Mouse (Mus musculus) left cerebral cortex, adult 9 months (tissue): ENCODE results near the gene Tmem51.
"Not testable (repeated sequence)": the region's sequence is repeated elsewhere in the genome, so short reads cannot be mapped to it uniquely, and the experiment has no call there.

Experiments used
- DNase-seq, 2 experiments: peaks; one replicate each; pipeline ENCODE4 v3.0.0; 2022; ENCODE audit warnings: low spot score in 2 of 2

The Tmem51 gene

GRCm38 (mm10) chr4:142024536-142024935 is 59.6 kb downstream of the Tmem51 start:
- no peak for DNase-seq

GRCm38 (mm10) chr4:142023166-142023565 is 60.9 kb downstream of the Tmem51 start:
- no peak for DNase-seq

GRCm38 (mm10) chr4:142017686-142018085 is 66.4 kb downstream of the Tmem51 start:
- no peak for DNase-seq

GRCm38 (mm10) chr4:142014659-142015608 is 69.2 kb downstream of the Tmem51 start, which contains the start of gene Fhad1:
Gene Fhad1, minus strand, starts transcription at chr4:142015082.
- peak in 1 of 2 experiments; percentile 52 for DNase-seq

- DNase-seq = no peak
Measured at GRCm38 (mm10) chr4:142011236-142011635, 72.9 kb downstream of the Tmem51 start.

- no peak for DNase-seq
Measured at GRCm38 (mm10) chr4:142010441-142010840, 73.7 kb downstream of the Tmem51 start.

- DNase-seq = no peak
Measured at GRCm38 (mm10) chr4:142008206-142008605, 75.9 kb downstream of the Tmem51 start.

GRCm38 (mm10) chr4:142000581-142000980 is 83.5 kb downstream of the Tmem51 start:
- DNase-seq = no peak

- no peak for DNase-seq
Measured at GRCm38 (mm10) chr4:141999494-142000074, 84.5 kb downstream of the Tmem51 start.

GRCm38 (mm10) chr4:141998282-141998821 is 85.8 kb downstream of the Tmem51 start:
- no peak for DNase-seq

- no peak for DNase-seq
Measured at GRCm38 (mm10) chr4:141996880-141997279, 87.2 kb downstream of the Tmem51 start.

- no peak for DNase-seq
Measured at GRCm38 (mm10) chr4:141996086-141996485, 88.0 kb downstream of the Tmem51 start.

- DNase-seq = not testable (repeated sequence)
Measured at GRCm38 (mm10) chr4:141994062-141994471, 90.0 kb downstream of the Tmem51 start.

GRCm38 (mm10) chr4:141993347-141994061 is 90.6 kb downstream of the Tmem51 start:
- DNase-seq = no peak

- no peak for DNase-seq
Measured at GRCm38 (mm10) chr4:141992530-141993204, 91.4 kb downstream of the Tmem51 start.

GRCm38 (mm10) chr4:141988178-141988577 is 95.9 kb downstream of the Tmem51 start:
- DNase-seq = no peak

GRCm38 (mm10) chr4:141983689-141984088 is 100.4 kb downstream of the Tmem51 start:
- peak in 1 of 2 experiments; percentile 44 for DNase-seq

GRCm38 (mm10) chr4:141981475-141981874 is 102.6 kb downstream of the Tmem51 start:
- DNase-seq = no peak
